Mouse (Mus musculus) embryo, embryonic 10.5 days (tissue): ENCODE data around the gene Fntb.

Experiments
- DNase-seq: peaks from one replicate; pipeline ENCODE4 v3.0.0-alpha.2; 2015; ENCODE audit warnings: low spot score

Gene Fntb

GRCm38 (mm10) chr12:76795350-76795749 is 30.0 kb downstream of the Fntb start, which contains the start of gene Gpx2:
Gpx2 (minus strand) TSS chr12:76795554.
- DNase-seq: no peak

DNA sequence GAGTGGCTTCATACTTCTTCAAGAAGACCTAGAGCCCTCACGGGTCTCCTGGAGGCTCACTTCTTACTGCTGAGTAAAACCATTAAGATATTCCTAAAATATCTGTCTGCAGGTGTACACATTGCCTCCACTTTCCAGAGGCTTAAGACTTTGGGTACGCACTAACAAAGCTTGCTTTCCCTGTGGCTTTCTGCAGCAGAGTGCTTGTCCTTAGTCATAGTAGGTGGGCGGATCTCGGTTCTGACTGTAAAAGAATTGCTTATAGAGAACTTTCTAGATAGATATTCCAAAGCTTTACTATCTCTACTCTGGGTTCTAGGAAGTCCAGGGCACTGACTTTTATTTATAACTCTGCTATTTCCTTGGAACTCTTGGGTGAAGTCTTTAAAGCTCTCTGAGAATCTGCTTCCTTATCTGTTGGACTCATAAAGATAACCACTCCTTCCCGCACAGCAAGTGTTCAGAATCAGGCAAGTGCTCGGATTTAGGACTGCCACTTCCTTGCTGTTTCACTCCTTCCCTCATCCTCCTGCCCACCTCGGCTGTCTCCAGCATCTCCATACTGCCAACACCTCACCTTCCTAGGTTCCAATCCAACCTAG is 31.6 kb downstream of the Fntb start:
- DNase-seq: no peak

GRCm38 (mm10) chr12:76798008-76798720 is 32.8 kb downstream of the Fntb start:
- no peak for DNase-seq

- no peak for DNase-seq
Observed at GRCm38 (mm10) chr12:76803028-76803427, 37.6 kb downstream of the Fntb start.

GRCm38 (mm10) chr12:76803700-76804252 is 38.4 kb downstream of the Fntb start:
- peak; percentile 79 for DNase-seq

DNA sequence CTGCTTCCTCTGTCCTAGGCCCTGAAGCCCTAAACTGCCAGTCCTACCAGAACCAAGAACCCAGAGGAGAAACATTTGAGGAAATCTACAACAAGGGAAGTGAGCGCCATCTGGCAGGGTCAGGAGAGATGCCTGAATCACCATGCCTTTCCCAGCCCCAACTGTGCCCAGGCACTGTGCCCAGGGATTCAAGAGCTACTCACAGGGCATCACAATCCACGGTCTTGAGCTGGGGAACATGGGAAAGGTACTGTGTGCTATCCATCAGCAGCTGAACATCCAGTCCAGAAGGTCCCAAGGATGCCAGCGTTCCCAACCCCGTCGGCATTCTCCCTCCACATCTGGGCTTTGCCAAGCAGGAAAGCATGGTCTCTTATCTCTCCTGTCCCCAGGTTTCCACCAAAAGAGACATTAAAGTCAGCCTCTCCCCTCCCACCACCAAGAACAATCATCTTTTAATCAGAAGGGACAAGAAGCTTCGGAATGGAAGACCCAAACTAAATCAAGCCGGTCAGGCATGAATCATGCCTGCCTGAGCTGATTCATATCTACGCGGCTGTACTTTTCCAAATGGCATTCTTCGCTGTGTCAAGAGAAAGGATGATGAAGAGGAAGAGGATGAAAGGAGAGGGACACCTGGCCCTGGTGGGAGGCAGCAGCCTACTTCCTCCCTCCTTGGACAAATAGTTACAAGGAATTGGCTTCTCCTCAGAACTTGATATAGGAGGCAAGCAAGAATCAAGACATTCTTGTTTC is 39.8 kb downstream of the Fntb start:
- DNase-seq: no peak

DNA sequence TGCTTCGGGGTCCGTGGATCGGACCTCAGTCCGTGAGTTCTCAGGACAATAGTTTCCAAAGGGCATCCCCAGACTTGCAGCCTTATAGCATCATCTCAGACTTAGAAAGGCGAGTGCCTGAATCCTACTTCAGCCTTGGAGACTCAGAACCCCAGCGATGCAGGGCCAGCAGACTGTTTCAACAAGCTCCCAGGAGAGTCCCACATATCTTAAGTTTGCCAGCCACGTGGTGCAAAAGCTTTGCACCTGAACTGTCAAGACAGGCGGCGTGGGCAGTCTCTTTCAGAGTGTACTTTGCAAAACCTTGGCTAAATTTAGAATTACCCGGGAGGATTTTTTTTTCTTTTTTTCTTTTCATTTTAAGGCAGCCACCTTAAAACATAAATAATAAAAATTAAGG is 42.4 kb downstream of the Fntb start:
- no peak for DNase-seq

DNA sequence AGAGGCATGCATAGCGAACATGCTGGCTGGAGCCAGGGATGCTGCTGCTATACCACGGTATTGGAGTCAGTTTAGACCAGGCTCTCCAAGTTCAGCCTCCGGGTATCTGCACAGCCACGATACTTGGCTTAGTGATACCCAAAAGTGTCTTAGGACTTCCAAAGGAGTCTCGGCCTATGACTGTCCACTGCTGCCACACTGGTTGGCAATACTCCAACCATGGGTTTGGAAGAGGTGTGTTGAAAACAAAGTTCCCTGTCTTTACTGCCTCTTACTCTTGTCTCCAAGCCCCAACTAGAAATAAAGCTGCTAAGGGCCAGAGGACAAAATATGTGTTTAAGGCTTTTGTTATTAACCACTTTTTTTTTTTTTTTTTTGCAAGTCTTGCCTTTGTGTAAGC is 45.1 kb downstream of the Fntb start:
- DNase-seq: no peak

- DNase-seq: no peak
Observed at GRCm38 (mm10) chr12:76811006-76811405, 45.6 kb downstream of the Fntb start.

- DNase-seq: no peak
Observed at GRCm38 (mm10) chr12:76813543-76813942, 48.2 kb downstream of the Fntb start.

GRCm38 (mm10) chr12:76814120-76814519 is 48.7 kb downstream of the Fntb start:
- DNase-seq: no peak

DNA sequence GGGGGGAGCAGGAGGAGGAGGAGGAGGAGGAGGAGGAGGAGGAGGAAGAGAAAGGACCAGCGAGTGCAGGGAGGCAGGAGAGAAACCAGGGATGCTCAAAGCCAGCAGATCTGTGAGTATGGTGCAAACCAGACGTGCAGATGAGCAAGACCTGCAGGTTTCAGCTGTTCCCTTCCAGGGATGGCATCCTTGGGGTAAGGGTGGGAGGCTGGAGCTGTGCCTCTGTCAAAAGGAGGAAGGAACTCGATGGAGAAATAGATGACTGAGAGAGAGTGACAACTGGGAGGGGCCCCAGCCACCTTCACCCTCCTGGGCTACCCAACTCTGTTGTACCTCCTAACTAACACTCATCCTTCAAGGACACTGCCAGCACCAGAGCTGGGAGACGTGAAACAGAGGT is 51.3 kb downstream of the Fntb start:
- no peak for DNase-seq

- DNase-seq: no peak
Observed at GRCm38 (mm10) chr12:76817176-76817575, 51.8 kb downstream of the Fntb start.

DNA sequence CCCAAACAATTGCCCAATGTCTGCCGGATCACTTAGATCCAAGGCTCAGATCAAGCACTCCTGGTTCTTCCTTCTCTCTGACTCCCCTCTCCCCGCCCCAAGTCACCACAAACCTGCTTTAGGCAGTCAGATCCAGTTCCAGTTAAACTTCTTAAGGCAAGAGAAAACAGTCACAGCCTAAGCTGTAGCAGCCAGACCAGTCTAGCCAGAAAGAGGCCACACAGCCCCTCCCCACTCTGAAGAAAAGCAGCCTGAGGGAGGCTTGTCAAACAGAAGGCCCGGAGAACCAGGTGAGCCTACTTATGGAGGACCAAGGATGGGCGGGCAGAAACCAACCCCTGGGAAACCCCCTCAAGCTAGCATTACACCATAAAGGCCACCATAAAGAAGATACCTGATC is 52.7 kb downstream of the Fntb start:
- DNase-seq: peak; percentile 46

GRCm38 (mm10) chr12:76818908-76819307 is 53.5 kb downstream of the Fntb start:
- DNase-seq: no peak

- no peak for DNase-seq
Observed at GRCm38 (mm10) chr12:76819816-76820215, 54.4 kb downstream of the Fntb start.

GRCm38 (mm10) chr12:76820615-76821014 is 55.2 kb downstream of the Fntb start:
- DNase-seq: peak; percentile 28

GRCm38 (mm10) chr12:76822002-76822650 is 56.7 kb downstream of the Fntb start:
- peak; percentile 43 for DNase-seq

DNA sequence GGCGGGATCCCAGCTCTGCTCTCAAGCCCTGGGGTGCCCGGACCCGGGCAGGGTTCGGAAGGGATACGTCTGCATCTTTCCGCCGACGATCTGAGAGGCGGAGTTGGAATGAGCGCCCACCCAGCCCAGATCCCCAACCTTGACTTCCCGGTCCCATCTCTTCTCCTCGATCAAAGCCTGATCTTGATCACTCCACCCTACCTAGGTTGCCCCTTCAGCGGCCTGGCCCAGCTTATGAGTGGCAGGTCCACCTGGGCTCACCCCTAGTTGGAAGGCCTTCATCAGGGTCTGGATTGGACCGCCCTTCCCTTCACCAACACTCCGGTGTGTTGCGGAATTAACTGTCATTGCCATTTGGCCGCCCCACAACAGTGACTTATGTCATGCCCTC is 57.3 kb downstream of the Fntb start, which contains the start of gene Rab15:
TSS of gene Rab15 (minus strand) at position 258 of the 391 bp plus-strand sequence.
- DNase-seq: peak; percentile 44

GRCm38 (mm10) chr12:76825283-76825682 is 59.9 kb downstream of the Fntb start:
- DNase-seq: no peak

GRCm38 (mm10) chr12:76832704-76833103 is 67.3 kb downstream of the Fntb start:
- DNase-seq: peak; percentile 78
